Mouse (Mus musculus) liver, embryonic 13.5 days (tissue): Measurements from ENCODE around the gene Stmnd1. TPM values are rescaled to one million over a fixed set of nuclear protein-coding genes. Genes with fewer than 3 reads are reported as not detected.
A peak's percentile ranks its signal among the peaks of the same experiment; 100 is the strongest.
"Not testable (repeated sequence)": the region's sequence is repeated elsewhere in the genome, so short reads cannot be mapped to it uniquely, and the experiment has no call there.

Source experiments
- ATAC-seq: fragments of 200-750 bp; cut with Nextera tagmentation; 2 replicates; pipeline ENCODE4 v1.8.0; 2017; ENCODE audit warnings: low read depth, mild to moderate bottlenecking, moderate number of reproducible peaks, moderate library complexity
- DNase-seq: peaks from one replicate; pipeline ENCODE4 v3.0.0; 2022
- H3K27ac ChIP-seq: fragments of 300-500 bp; sonication (generic); 2 replicates; pipeline ENCODE4 v1.5.1; 2015; ENCODE audit warnings: moderate library complexity, mild to moderate bottlenecking, inconsistent platforms
- H3K27me3 ChIP-seq: fragments of 300-500 bp; sonication (generic); 2 replicates; pipeline ENCODE4 v1.6.1; 2015; ENCODE audit warnings: mild to moderate bottlenecking, inconsistent platforms
- H3K36me3 ChIP-seq: fragments of 300-500 bp; sonication (generic); 2 replicates; pipeline ENCODE4 v1.6.1; 2015; ENCODE audit warnings: mild to moderate bottlenecking, inconsistent platforms
- H3K4me1 ChIP-seq: fragments of 300-500 bp; sonication (generic); replicated peaks from 2 replicates; pipeline ENCODE4 v1.6.1; 2015; ENCODE audit warnings: inconsistent platforms
- H3K4me2 ChIP-seq: fragments of 300-500 bp; sonication (generic); 2 replicates; pipeline ENCODE4 v1.6.1; 2015; ENCODE audit warnings: inconsistent platforms, mild to moderate bottlenecking, moderate library complexity
- H3K4me3 ChIP-seq: fragments of 300-500 bp; sonication (generic); replicated peaks from 2 replicates; pipeline ENCODE4 v1.5.1; 2015; ENCODE audit warnings: mild to moderate bottlenecking, inconsistent platforms
- H3K9ac ChIP-seq: fragments of 300-500 bp; sonication (generic); 2 replicates; pipeline ENCODE4 v1.6.1; 2015; ENCODE audit warnings: mild to moderate bottlenecking, inconsistent platforms
- H3K9me3 ChIP-seq: fragments of 300-500 bp; sonication (generic); replicated peaks from 2 replicates; pipeline ENCODE4 v1.6.1; 2016; ENCODE audit warnings: inconsistent platforms
- WGBS: fragments of 180-500 bp; shearing (Covaris S2); methylation state at CpG from one replicate; pipeline ENCODE4 v1.1.7; 2015; ENCODE audit not compliant: insufficient replicate concordance; 5-methylcytosine and 5-hydroxymethylcytosine counted together
- polyA plus RNA-seq: library from polyadenylated mRNA; unstranded; fragments of >200 nt; fragmentation: Nextera tagmentation; extraction: Ambion mirVana; gene quantifications from 2 replicates; pipeline ENCODE4 v1.2.1, GENCODE M21; 2015

Stmnd1 gene
- not detected in 2 replicates for polyA plus RNA-seq

- Histone ChIP-seq H3K36me3 (no peaks in the 10 kb centered on the region), H3K27ac (no peak within 1 kb of the TSS), H3K4me2 (peak within 1 kb of the TSS; percentile 30), H3K4me1 (peaks cover 17% of the 10 kb centered on the region), H3K27me3 (peaks cover 4% of the 10 kb centered on the region; the same call in 1 of the 2 replicates), H3K9ac (no peak within 1 kb of the TSS), H3K9me3 (no peaks in the 10 kb centered on the region), H3K4me3 (no peak within 1 kb of the TSS)
- no peak for ATAC-seq
- no peak for DNase-seq
- WGBS: 18% methylated on average over 7 of the region's 8 CpGs
These were observed at the start of gene Stmnd1 for GRCm38 (mm10) chr13:46273453-46274110. Gene Stmnd1 (plus strand): TSS chr13:46273721.

DNA sequence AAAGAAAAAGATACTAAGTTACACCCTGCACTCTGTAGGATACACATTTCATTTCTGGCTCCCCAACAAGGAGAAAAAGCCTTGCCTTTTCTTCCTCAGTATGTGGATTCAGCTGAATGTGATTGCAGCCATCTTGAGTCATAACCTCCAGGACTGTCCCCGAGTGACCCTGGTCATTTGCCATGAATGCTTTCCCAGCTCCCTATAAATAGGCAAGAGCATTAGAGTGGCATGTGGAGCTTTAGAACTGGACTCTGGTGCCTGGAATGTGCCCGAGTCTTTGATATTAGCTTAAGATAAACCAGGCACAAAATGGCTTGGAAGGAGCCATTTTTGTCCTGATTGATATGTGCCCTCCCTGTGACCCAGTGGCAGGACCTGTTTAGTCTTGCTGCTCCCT is 46.6 kb upstream of the Stmnd1 start:
- WGBS: 56% methylated on average over 2 of the region's 2 CpGs
- ATAC-seq: no peak

DNA sequence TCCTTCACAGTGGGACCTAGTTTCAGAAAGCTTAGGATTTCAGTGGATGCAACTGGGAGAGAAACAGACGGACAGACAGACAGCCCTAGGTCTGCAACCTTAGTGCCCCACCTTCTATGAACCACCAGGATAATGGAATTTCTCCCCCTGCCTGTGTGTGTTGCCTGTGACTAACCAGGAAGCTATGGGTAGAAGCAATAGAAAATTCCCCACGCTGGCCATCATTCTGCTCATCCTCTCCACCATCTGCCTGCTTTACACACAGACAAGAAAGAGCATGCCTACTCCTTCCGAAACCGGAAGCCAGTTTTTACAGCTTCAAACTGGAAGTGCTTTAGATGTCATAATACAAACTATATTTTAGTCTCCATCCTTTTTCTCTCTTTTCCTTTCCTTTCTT is 46.0 kb upstream of the Stmnd1 start:
- no peak for DNase-seq
- H3K4me3 ChIP-seq: no peak overlapping the region
- H3K36me3 ChIP-seq: no peaks in the 10 kb centered on the region
- H3K27ac ChIP-seq: no peak overlapping the region
- no peak overlapping the region for H3K4me2 ChIP-seq
- no peaks in the 10 kb centered on the region for H3K9me3 ChIP-seq
- no peaks in the 10 kb centered on the region for H3K4me1 ChIP-seq
- no peak for ATAC-seq
- 71% methylated on average over 4 of the region's 4 CpGs for WGBS
- H3K9ac ChIP-seq: no peak overlapping the region
- no peaks in the 10 kb centered on the region for H3K27me3 ChIP-seq

More for the DNA sequence above, 46.6 kb upstream of the Stmnd1 start:
- H3K9ac ChIP-seq: no peak overlapping the region
- H3K4me3 ChIP-seq: no peak overlapping the region
- H3K27ac ChIP-seq: no peak overlapping the region
- no peak for DNase-seq
- H3K4me1 ChIP-seq: no peaks in the 10 kb centered on the region
- H3K36me3 ChIP-seq: no peaks in the 10 kb centered on the region
- H3K27me3 ChIP-seq: no peaks in the 10 kb centered on the region
- no peak overlapping the region for H3K4me2 ChIP-seq
- no peaks in the 10 kb centered on the region for H3K9me3 ChIP-seq

- not testable (repeated sequence) for DNase-seq, H3K4me3 ChIP-seq, H3K9me3 ChIP-seq, H3K4me1 ChIP-seq, ATAC-seq, H3K36me3 ChIP-seq, H3K4me2 ChIP-seq, H3K27ac ChIP-seq, H3K27me3 ChIP-seq, H3K9ac ChIP-seq
- WGBS: 80% methylated on average over 1 of the region's 1 CpGs
These were observed 44.8 kb upstream of the Stmnd1 start for GRCm38 (mm10) chr13:46228750-46229149.

- no peak overlapping the region for H3K4me3 ChIP-seq
- H3K9me3 ChIP-seq: no peaks in the 10 kb centered on the region
- H3K4me1 ChIP-seq: no peaks in the 10 kb centered on the region
- no peak overlapping the region for H3K4me2 ChIP-seq
- no peak overlapping the region for H3K27ac ChIP-seq
- WGBS: 66% methylated on average over 5 of the region's 5 CpGs
- no peak for DNase-seq
- H3K36me3 ChIP-seq: no peaks in the 10 kb centered on the region
- no peak for ATAC-seq
- no peak overlapping the region for H3K9ac ChIP-seq
- H3K27me3 ChIP-seq: no peaks in the 10 kb centered on the region
These were observed 41.9 kb upstream of the Stmnd1 start for GRCm38 (mm10) chr13:46231514-46232085.

DNA sequence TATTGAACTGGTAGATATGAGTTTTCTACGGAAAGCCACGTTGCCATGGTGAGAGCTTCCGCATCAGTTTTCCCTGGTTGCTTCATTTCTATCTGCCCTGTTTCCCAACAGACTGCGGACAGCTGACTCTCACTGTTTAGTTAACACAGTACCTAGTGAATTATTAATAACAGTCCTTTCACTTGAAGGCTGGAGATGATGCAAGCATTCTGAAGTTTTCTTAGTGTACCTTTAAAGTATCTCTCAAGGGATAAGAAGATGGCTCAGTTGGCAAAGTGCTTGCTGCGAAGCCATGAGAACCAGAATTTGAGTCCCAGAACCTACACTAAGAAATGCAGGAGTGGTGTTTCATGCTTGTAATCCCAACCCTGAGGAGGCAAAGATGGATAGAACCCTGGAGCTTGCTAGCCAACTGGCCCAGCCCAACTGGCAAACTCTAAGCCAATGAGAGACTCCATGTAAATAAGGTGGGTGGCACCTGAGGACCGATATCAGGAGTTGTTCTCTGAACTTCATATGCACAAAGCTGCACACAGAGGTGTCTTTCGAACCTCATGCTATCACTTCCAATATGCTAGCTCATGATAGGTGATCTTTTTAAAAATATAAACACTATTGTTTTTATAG is 35.7 kb upstream of the Stmnd1 start:
- Histone ChIP-seq H3K9me3 (no peaks in the 10 kb centered on the region), H3K36me3 (no peaks in the 10 kb centered on the region), H3K27ac (no peak overlapping the region), H3K4me2 (no peak overlapping the region), H3K9ac (no peak overlapping the region), H3K27me3 (no peaks in the 10 kb centered on the region), H3K4me3 (no peak overlapping the region), H3K4me1 (no peaks in the 10 kb centered on the region)
- WGBS: 59% methylated on average over 7 of the region's 7 CpGs
- DNase-seq (no peak), ATAC-seq (peak; percentile 70)

DNA sequence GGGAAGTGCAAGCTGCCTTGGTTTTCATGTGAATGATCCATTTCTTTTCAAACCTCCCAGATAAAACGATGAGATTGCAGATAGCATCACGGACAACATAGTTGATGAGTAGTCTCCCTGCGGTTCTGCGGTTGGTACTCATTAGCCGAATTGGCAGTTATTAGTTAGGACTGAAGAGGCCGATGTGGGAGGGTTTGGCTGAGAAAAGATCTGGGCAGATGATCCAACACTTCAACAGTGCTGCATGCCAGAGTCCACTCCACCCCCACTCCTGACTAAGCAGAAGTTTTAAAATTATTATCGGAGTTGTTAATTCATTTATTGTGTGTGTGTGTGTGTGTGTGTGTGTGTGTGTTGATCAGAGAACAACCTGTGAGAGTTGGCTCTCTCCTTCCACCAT is 34.7 kb upstream of the Stmnd1 start:
- Histone ChIP-seq H3K36me3 (no peaks in the 10 kb centered on the region), H3K9ac (no peak overlapping the region), H3K9me3 (no peaks in the 10 kb centered on the region), H3K4me1 (no peaks in the 10 kb centered on the region), H3K4me3 (no peak overlapping the region), H3K27ac (no peak overlapping the region), H3K4me2 (no peak overlapping the region), H3K27me3 (no peaks in the 10 kb centered on the region)
- ATAC-seq (no peak), DNase-seq (no peak)
- WGBS: 68% methylated on average over 7 of the region's 7 CpGs

GRCm38 (mm10) chr13:46241391-46242188 is 31.9 kb upstream of the Stmnd1 start:
- H3K4me1 ChIP-seq: no peaks in the 10 kb centered on the region
- 60% methylated on average over 9 of the region's 9 CpGs for WGBS
- H3K36me3 ChIP-seq: no peaks in the 10 kb centered on the region
- no peak overlapping the region for H3K9ac ChIP-seq
- ATAC-seq (no peak), DNase-seq (no peak)
- no peak overlapping the region for H3K4me2 ChIP-seq
- no peaks in the 10 kb centered on the region for H3K27me3 ChIP-seq
- no peaks in the 10 kb centered on the region for H3K9me3 ChIP-seq
- H3K27ac ChIP-seq: no peak overlapping the region
- no peak overlapping the region for H3K4me3 ChIP-seq

- no peak overlapping the region for H3K4me3 ChIP-seq
- DNase-seq (no peak), ATAC-seq (no peak)
- no peak overlapping the region for H3K9ac ChIP-seq
- H3K27ac ChIP-seq: no peak overlapping the region
- peaks cover 12% of the 10 kb centered on the region for H3K4me1 ChIP-seq
- H3K4me2 ChIP-seq: no peak overlapping the region
- no peaks in the 10 kb centered on the region for H3K27me3 ChIP-seq
- WGBS: 48% methylated on average over 3 of the region's 3 CpGs
- no peaks in the 10 kb centered on the region for H3K9me3 ChIP-seq
- H3K36me3 ChIP-seq: no peaks in the 10 kb centered on the region
These were observed 19.8 kb upstream of the Stmnd1 start for GRCm38 (mm10) chr13:46253753-46254152.

GRCm38 (mm10) chr13:46254171-46254570 is 19.4 kb upstream of the Stmnd1 start:
- ATAC-seq (no peak), DNase-seq (no peak)
- Histone ChIP-seq H3K4me3 (no peak overlapping the region), H3K4me1 (peaks cover 12% of the 10 kb centered on the region), H3K9ac (no peak overlapping the region), H3K36me3 (no peaks in the 10 kb centered on the region), H3K4me2 (no peak overlapping the region), H3K27me3 (no peaks in the 10 kb centered on the region), H3K9me3 (no peaks in the 10 kb centered on the region), H3K27ac (no peak overlapping the region)
- 86% methylated on average over 5 of the region's 5 CpGs for WGBS

DNA sequence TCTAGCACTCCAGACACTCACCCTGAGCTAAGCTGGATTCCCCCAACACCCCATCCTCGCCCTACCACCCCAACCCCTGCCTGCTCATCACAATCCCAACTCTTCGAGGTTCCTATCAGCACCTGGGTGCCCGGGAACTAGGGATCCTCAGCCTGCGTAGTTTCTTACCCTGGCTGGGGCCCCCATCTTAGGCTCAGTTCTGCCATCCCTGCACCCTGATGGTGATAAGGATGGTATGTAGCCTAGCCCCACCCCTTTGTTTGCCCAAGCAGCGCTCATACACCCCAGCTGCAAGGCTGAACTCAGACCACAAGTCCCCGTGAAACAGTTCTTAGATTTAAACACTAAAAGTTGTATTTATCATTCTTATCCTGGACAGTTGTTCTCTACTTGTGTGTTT is 17.9 kb upstream of the Stmnd1 start:
- peak; percentile 16 for DNase-seq
- WGBS: 25% methylated on average over 6 of the region's 6 CpGs
- H3K27ac ChIP-seq: no peak overlapping the region

More for the DNA sequence above, 17.9 kb upstream of the Stmnd1 start:
- ATAC-seq: peak; percentile 84
- Histone ChIP-seq H3K36me3 (no peaks in the 10 kb centered on the region), H3K27me3 (no peaks in the 10 kb centered on the region), H3K9ac (no peak overlapping the region), H3K9me3 (no peaks in the 10 kb centered on the region), H3K4me1 (peaks cover 12% of the 10 kb centered on the region), H3K4me3 (no peak overlapping the region), H3K4me2 (no peak overlapping the region)
